Mouse (Mus musculus): ENCODE results near the gene Commd2. TPM values are rescaled to one million over a fixed set of nuclear protein-coding genes. Genes with fewer than 3 reads are reported as not detected.

The Commd2 gene
- 29.9 TPM for polyA plus RNA-seq (2015; fragmentation: Illumina TruSeq; extraction: RNeasy Lipid Tissue Mini Kit (QIAGEN cat#74804); ENCODE audit: low read depth, low replicate concordance)

GRCm38 (mm10) chr3:57651231-57651864 lies at the start of gene Commd2:
Gene Commd2, minus strand, starts transcription at chr3:57651715.

GRCm38 (mm10) chr3:57692719-57693118 lies 41.2 kb upstream of the Commd2 start, which contains the start of gene Ankub1:
Gene Ankub1, minus strand, starts transcription at chr3:57692799.

Other genes with a start within 250 kb of the Commd2 start
- gene Tm4sf4, start 226.4 kb downstream of the Commd2 start, polyA plus RNA-seq (2015; fragmentation: Illumina TruSeq; extraction: RNeasy Lipid Tissue Mini Kit (QIAGEN cat#74804); ENCODE audit: low read depth, low replicate concordance): not detected
- 10.2 TPM for gene Wwtr1, start 75.8 kb downstream of the Commd2 start, polyA plus RNA-seq (2015; fragmentation: Illumina TruSeq; extraction: RNeasy Lipid Tissue Mini Kit (QIAGEN cat#74804); ENCODE audit: low read depth, low replicate concordance)
- gene Ankub1, start 41.1 kb upstream of the Commd2 start, polyA plus RNA-seq (2015; fragmentation: Illumina TruSeq; extraction: RNeasy Lipid Tissue Mini Kit (QIAGEN cat#74804); ENCODE audit: low read depth, low replicate concordance): 5.1 TPM
- 177 TPM for gene Rnf13, start 84.3 kb upstream of the Commd2 start, polyA plus RNA-seq (2015; fragmentation: Illumina TruSeq; extraction: RNeasy Lipid Tissue Mini Kit (QIAGEN cat#74804); ENCODE audit: low read depth, low replicate concordance)
- gene Pfn2, start 196.4 kb upstream of the Commd2 start, polyA plus RNA-seq (2015; fragmentation: Illumina TruSeq; extraction: RNeasy Lipid Tissue Mini Kit (QIAGEN cat#74804); ENCODE audit: low read depth, low replicate concordance): 702 TPM